Mouse (Mus musculus) lung, adult 2 months (tissue): ENCODE results near the gene Cd52. TPM values are rescaled to one million over a fixed set of nuclear protein-coding genes. Genes with fewer than 3 reads are reported as not detected.
"Not testable (repeated sequence)": the region's sequence is repeated elsewhere in the genome, so short reads cannot be mapped to it uniquely, and the experiment has no call there.

Experiments
- DNase-seq: peaks from one replicate; pipeline ENCODE4 v3.0.0; 2022
- H3K4me1 ChIP-seq: fragments of 200-500 bp; 2 replicates; pipeline ENCODE4 v1.6.1; 2011; ENCODE audit warnings: low read length; ENCODE audit not compliant: control insufficient read depth, insufficient read depth
- H3K4me3 ChIP-seq: fragments of 200-500 bp; replicated peaks from 2 replicates; pipeline ENCODE3; 2011; ENCODE audit warnings: low read depth, mild to moderate bottlenecking, control low read depth, low read length; ENCODE audit errors: extremely low read depth
- CTCF ChIP-seq: fragments of 200-500 bp; IDR thresholded peaks from 2 replicates; pipeline ENCODE4 v1.5.1; 2011; ENCODE audit warnings: mild to moderate bottlenecking, low read length, control low read depth; ENCODE audit not compliant: insufficient read depth
- POLR2A ChIP-seq: fragments of 200-500 bp; IDR thresholded peaks from 2 replicates; pipeline ENCODE4 v1.6.1; 2011; ENCODE audit warnings: low read depth, mild to moderate bottlenecking, control low read depth, low read length, borderline replicate concordance; ENCODE audit errors: extremely low read depth
- WGBS: fragments of 180-500 bp; shearing (Covaris S2); methylation state at CpG from one replicate; pipeline ENCODE4 v1.1.7; 2018; 5-methylcytosine and 5-hydroxymethylcytosine counted together
- polyA plus RNA-seq: library from polyadenylated mRNA; depleted of rRNA; stranded (reverse); fragments of >200 nt; gene quantifications from 2 replicates; pipeline ENCODE4 v1.2.3, GENCODE M21; 2012; rRNA removed

The Cd52 gene
- polyA plus RNA-seq: 52.8 and 76.5 TPM in 2 replicates

DNA sequence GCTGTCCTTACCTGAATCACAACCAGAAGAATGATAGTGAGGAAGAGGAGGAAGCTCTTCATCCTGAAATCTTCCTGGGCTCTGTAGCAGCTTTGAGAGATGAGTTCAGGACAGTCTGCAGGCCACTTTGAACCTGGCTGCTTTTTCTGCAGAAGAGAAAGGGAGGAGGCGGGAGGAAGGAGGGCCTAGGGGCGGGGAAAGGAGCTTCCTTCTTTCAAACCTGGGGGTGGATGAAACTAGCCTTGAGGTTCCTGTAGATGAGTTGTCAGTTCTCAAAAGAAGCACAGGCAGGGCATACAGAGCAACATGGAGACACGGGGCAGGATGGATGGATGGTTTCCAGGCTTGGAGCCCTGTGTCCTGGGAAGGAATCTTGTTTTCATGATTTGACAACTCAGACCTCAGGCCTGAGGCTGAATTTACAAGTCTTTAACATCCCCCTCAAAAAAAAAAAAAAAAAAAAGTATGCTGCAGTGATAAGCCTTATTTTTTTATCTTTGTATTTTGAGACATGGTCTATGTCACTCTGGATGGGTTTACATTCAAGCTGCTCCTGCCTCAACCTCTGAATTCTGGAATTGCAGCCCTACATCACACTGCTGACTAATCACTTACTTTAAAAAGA lies at the start of gene Cd52:
Gene Cd52, minus strand, starts transcription at position 160 of the 625 bp plus-strand sequence.
- WGBS: 66% methylated on average over 3 of the region's 3 CpGs
- TF ChIP-seq POLR2A: no peak
- TF ChIP-seq CTCF: no peak
- no peaks in the 10 kb centered on the region for H3K4me1 ChIP-seq
- no peak for DNase-seq
- peak within 1 kb of the TSS; percentile 17 for H3K4me3 ChIP-seq

DNA sequence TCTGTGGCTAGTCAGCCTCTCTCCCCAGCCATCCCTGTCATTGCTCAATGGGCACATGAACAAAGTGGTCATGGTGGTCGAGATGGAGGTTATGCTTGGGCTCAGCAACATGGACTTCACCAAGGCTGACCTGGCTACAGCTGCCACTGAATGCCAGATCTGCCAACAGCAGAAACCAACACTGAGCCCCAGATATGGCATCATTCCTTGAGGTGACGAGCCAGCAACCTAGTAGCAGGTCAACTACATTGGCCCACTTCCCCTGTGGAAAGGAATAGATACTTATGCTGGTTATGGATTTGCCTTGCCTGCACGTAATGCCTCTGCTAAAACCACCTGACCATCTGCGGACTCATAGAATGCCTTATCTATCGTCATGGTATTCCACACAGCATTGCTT lies 49.4 kb upstream of the Cd52 start:
- H3K4me3 ChIP-seq, H3K4me1 ChIP-seq, DNase-seq: not testable (repeated sequence)
- WGBS: 89% methylated on average over 5 of the region's 5 CpGs

DNA sequence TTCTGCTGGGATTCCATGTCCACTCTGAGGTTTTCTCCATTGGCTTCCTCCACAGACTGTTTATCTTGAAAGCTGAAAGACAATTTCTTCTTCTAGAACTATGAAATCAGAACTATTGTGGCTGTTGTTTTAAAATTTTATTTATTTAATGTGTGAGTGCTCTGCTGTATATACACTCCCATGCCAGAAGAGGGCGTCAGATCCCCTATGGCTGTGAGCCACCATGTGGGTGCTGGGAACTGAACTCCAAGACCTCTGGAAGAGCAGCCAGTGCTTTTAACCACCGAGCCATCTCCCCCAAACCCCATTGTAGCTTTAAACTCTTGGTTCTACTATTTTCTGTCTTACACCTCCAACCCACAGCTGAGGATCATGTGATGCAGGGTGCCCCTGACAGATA lies 44.0 kb upstream of the Cd52 start:
- 88% methylated on average over 2 of the region's 2 CpGs for WGBS
- TF ChIP-seq CTCF (no peak), POLR2A (no peak)
- H3K4me3 ChIP-seq: no peak overlapping the region
- no peaks in the 10 kb centered on the region for H3K4me1 ChIP-seq
- no peak for DNase-seq

DNA sequence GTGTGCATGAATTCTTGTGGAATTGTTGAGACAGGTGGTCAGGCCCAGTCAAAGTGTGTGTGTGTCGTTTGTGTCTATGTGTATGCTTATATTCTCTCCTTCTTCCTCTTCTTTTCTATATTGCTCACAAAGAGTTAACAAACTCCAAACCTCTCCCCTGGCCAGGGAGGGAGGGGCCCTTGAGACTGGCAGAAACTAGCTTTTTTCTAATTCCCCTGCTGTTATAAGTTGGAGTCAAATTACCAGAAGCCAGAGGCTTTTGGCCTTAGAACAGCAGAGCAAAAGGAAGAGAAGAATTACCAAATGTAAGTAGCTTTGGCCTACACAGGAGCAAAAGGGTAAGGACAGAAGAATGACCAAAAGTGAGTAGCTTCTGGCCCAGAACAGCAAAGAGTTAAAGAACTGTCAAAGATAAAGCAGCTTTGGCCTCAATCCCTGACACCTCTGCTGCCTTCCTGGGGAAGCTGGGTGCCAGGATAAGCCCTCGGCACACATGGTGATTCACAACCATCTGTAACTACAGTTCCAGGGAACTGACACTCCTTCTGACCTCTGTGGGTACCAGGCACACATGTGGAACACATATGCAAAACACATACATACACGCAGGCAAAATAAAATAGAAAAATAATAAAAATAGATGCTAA lies 41.5 kb upstream of the Cd52 start:
- WGBS: 46% methylated on average over 3 of the region's 3 CpGs
- TF ChIP-seq POLR2A (no peak), CTCF (no peak)
- no peak for DNase-seq
- Histone ChIP-seq H3K4me3 (no peak overlapping the region), H3K4me1 (no peaks in the 10 kb centered on the region)

GRCm38 (mm10) chr4:134132519-134133095 lies 37.7 kb upstream of the Cd52 start:
- DNase-seq: no peak
- H3K4me1 ChIP-seq: peaks cover 4% of the 10 kb centered on the region
- H3K4me3 ChIP-seq: no peak overlapping the region
- TF ChIP-seq CTCF (no peak), POLR2A (no peak)
- WGBS: 66% methylated on average over 8 of the region's 8 CpGs

DNA sequence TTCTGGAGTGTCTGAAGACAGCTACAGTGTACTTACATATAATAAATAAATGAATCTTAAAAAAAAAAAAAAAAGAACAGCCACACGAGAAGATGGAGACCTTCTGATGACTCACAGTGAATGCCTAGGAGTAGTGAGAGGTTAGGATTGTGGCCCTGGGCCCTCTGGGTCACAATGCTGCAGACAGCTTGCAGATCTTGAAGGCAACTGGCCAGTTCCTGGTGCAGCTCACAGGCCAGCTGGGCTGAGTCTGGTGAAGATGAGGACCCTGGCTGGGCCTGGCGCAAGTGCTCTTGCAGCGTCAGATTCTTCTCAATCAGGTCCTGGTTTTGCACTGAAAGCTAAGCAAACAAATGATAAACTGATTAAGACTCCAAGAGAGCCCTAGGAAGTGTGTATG lies 37.2 kb upstream of the Cd52 start:
- 66% methylated on average over 3 of the region's 3 CpGs for WGBS
- Histone ChIP-seq H3K4me1 (peaks cover 7% of the 10 kb centered on the region), H3K4me3 (no peak overlapping the region)
- TF ChIP-seq CTCF: no peak
- TF ChIP-seq POLR2A: no peak
- no peak for DNase-seq

GRCm38 (mm10) chr4:134129482-134129881 lies 34.6 kb upstream of the Cd52 start:
- TF ChIP-seq CTCF (no peak), POLR2A (peak; percentile 31; the same call in 1 of the 2 replicates)
- H3K4me1 ChIP-seq: peaks cover 8% of the 10 kb centered on the region
- DNase-seq: no peak
- H3K4me3 ChIP-seq: peak overlapping the region; percentile 90
- 11% methylated on average over 6 of the region's 6 CpGs for WGBS

GRCm38 (mm10) chr4:134128983-134129362 lies 34.1 kb upstream of the Cd52 start:
- TF ChIP-seq POLR2A (no peak; the same call in 1 of the 2 replicates), CTCF (no peak)
- DNase-seq: no peak
- H3K4me1 ChIP-seq: peaks cover 13% of the 10 kb centered on the region
- WGBS: 0% methylated on average over 14 of the region's 14 CpGs
- peak overlapping the region; percentile 90 for H3K4me3 ChIP-seq

DNA sequence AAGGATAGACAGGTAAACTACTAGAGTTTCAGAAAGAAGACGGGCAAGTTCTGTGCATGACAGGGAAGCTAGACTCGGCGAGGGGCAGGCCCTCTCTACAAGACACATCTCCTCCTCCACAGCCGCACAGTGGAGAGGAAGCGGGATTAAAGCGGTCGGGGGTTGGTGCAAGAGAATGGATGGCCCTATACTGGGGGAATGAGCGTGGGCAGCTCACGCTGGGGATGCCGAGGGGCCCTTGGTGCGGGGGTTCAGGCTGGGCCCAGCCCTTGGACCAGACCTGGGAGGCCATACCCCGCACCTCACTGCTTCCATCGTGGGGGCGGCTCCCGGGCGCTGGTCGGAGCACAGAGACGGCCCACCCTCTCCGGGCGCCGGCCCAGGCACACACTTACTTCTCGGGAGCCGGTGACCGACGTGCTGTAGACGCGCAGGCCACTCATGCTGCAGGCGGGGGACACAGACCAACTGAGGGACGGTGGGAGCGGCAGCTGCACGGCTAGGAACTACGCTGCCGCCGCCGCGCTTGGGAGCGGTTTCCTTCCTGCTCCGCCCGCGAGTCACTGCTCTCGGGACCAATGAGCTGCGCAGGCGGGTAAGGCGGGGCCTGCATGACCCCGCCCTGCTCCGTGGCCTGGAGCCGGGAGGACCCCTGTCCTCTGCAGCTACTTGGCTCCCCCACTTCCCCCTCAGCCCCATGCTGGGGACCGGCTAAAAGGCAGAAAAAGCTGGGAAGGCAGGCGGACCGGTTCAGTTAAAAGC lies 33.5 kb upstream of the Cd52 start, which contains the start of gene Sh3bgrl3:
Gene Sh3bgrl3, minus strand, starts transcription at position 569 of the 762 bp plus-strand sequence.
- peak; percentile 91 for DNase-seq
- Histone ChIP-seq H3K4me1 (peaks cover 13% of the 10 kb centered on the region), H3K4me3 (peak within 1 kb of the TSS; percentile 95)
- no peak for TF ChIP-seq CTCF
- peak; percentile 94 for TF ChIP-seq POLR2A
- WGBS: under 1% methylated on average over 50 of the region's 50 CpGs

DNA sequence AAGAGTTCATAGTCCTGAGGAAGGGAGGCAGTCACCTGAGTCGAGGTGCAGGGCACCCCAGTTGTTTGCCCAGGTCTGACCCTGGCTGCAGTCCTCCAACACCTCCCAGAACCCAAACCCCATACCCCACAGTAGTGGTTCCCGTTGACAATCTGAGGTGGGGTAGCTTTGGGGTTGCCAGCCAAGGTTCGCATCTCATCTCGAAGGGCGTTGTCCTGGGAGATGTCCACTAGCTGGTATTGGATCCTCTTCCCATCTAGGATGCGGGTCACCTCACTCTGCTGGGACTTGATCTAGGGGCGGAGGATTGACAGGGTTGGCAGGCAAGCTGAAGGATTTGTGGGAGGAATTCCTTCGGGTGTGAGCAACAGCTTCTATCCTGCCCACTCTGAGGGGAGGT lies 32.9 kb upstream of the Cd52 start:
- no peak for DNase-seq

More for the DNA sequence above, 32.9 kb upstream of the Cd52 start:
- no peak for TF ChIP-seq POLR2A
- TF ChIP-seq CTCF: no peak
- WGBS: 36% methylated on average over 8 of the region's 8 CpGs
- Histone ChIP-seq H3K4me3 (peak overlapping the region; percentile 95), H3K4me1 (peaks cover 13% of the 10 kb centered on the region)
